Mouse (Mus musculus): ENCODE data around the gene Syne3. TPM values are rescaled to one million over a fixed set of nuclear protein-coding genes. Genes with fewer than 3 reads are reported as not detected.

Syne3 gene
- polyA plus RNA-seq, 1 experiment from 2014 or later = 0.38 TPM

DNA sequence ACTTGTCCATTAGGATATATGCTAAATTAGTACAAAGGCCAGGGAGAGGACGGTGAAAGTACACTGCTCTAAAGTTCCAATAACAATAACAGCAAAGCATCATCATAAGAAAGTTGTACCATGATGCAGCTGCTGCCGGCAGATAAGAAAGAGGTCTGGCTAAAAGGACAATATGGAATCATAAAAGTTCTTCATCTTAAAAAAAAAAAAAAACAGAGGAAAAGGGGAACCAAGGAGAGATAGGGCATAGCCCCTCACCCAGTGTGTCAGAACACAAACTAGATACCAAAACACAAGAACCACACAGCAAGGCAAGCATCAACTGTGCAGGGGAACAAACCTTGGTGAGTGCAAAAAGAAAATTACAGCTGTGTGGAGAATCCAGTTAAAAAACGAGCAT is 117.4 kb downstream of the Syne3 start:
- Histone ChIP-seq H3K9ac (ENCODE audit: low read depth, low read length) (no peak overlapping the region), H3K27me3 (replicated peaks; ENCODE audit: control insufficient read depth, insufficient read depth, low read length) (no peaks in the 10 kb centered on the region), H3K9me3 (ENCODE audit: control insufficient read depth, low read length) (no peaks in the 10 kb centered on the region), H3K27ac (ENCODE audit: low read depth, low read length) (no peak overlapping the region), H3K4me1 (ENCODE audit: control insufficient read depth, insufficient read depth, low read depth, low read length) (peaks cover 5% of the 10 kb centered on the region; the same call in 1 of the 2 replicates), H3K36me3 (ENCODE audit: control insufficient read depth, insufficient read depth, low read length) (no peaks in the 10 kb centered on the region), H3K4me2 (ENCODE audit: low read length) (no peak overlapping the region), H3K4me3 (ENCODE audit: low read length) (no peak overlapping the region)
- 90% methylated on average over 3 of the region's 3 CpGs for WGBS
- no peak for ATAC-seq

DNA sequence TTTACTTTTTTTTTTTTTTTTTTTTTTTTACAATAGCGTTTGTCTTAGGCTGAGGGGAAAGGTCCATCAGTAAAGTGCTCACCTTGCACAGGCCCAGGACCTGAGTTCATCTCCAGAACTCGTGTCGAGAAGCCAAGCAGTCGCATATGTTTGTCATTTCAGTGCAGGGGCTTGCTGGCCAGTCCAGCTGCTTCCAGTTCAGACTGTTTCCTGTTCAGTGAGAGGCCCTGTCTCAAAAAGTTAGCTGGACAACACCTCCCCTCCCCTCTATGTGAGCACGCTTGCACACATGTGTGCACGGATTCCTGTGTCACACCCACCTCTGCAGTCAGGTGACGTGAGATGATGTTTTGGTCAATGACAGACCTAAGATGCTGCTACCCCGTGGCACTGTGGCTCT is 119.5 kb downstream of the Syne3 start:
- 85% methylated on average over 8 of the region's 8 CpGs for WGBS

DNA sequence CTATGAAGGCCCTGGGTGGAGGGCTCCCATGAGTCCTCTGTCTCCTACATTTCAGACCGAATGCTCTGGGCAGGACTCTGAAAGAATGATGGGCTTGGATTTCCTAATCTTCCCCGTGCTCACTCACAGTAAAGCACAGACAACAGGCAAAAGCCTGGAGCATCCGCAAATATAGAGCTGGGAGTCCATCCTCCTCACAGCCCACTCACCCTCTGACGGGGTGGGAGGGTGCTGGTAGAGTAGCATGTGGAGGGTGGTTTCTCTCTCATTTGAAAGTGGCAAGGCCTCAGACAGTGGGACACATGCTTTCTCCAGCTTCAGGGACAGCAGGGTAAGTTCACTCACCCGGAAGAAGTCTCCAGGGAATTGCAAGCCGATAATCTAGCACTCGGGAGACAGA is 123.5 kb downstream of the Syne3 start:
- Histone ChIP-seq H3K9me3 (ENCODE audit: control insufficient read depth, low read length) (no peaks in the 10 kb centered on the region), H3K36me3 (ENCODE audit: control insufficient read depth, insufficient read depth, low read length) (no peaks in the 10 kb centered on the region), H3K9ac (ENCODE audit: low read depth, low read length) (no peak overlapping the region), H3K4me1 (ENCODE audit: control insufficient read depth, insufficient read depth, low read depth, low read length) (no peaks in the 10 kb centered on the region), H3K4me3 (ENCODE audit: low read length) (no peak overlapping the region), H3K27me3 (replicated peaks; ENCODE audit: control insufficient read depth, insufficient read depth, low read length) (no peaks in the 10 kb centered on the region), H3K27ac (ENCODE audit: low read depth, low read length) (no peak overlapping the region), H3K4me2 (ENCODE audit: low read length) (no peak overlapping the region)
- ATAC-seq = no peak
- 81% methylated on average over 7 of the region's 7 CpGs for WGBS

More for the DNA sequence above, 119.5 kb downstream of the Syne3 start:
- H3K4me2 ChIP-seq (ENCODE audit: low read length) = no peak overlapping the region
- H3K9ac ChIP-seq (ENCODE audit: low read depth, low read length) = no peak overlapping the region
- no peak for ATAC-seq
- H3K9me3 ChIP-seq (ENCODE audit: control insufficient read depth, low read length) = no peaks in the 10 kb centered on the region
- no peaks in the 10 kb centered on the region for H3K27me3 ChIP-seq (replicated peaks; ENCODE audit: control insufficient read depth, insufficient read depth, low read length)
- H3K27ac ChIP-seq (ENCODE audit: low read depth, low read length) = no peak overlapping the region
- H3K4me3 ChIP-seq (ENCODE audit: low read length) = no peak overlapping the region
- no peaks in the 10 kb centered on the region for H3K4me1 ChIP-seq (ENCODE audit: control insufficient read depth, insufficient read depth, low read depth, low read length)
- no peaks in the 10 kb centered on the region for H3K36me3 ChIP-seq (ENCODE audit: control insufficient read depth, insufficient read depth, low read length)

DNA sequence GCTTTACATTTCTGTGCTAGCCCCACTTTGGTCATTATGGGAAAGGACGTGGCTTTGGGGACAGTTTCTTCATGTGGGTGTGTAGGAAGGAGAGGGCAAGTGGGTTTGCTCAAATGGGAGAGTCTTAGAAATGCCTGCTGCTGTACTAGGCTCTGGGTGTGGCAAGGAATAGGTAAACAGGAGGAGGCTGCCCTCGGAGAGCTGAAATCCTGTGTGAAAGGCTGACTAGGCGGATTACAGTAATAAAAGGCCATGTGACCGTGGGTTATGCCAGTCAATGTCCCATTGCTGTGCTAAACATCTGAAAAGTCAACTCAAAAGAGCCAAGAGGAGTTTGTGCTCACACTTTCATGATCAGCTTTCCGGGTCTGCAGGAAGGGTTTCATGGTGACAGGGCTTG is 127.1 kb downstream of the Syne3 start:
- WGBS = 71% methylated on average over 5 of the region's 5 CpGs
- Histone ChIP-seq H3K27ac (ENCODE audit: low read depth, low read length) (no peak overlapping the region), H3K9me3 (ENCODE audit: control insufficient read depth, low read length) (no peaks in the 10 kb centered on the region), H3K4me3 (ENCODE audit: low read length) (no peak overlapping the region), H3K36me3 (ENCODE audit: control insufficient read depth, insufficient read depth, low read length) (no peaks in the 10 kb centered on the region), H3K27me3 (replicated peaks; ENCODE audit: control insufficient read depth, insufficient read depth, low read length) (no peaks in the 10 kb centered on the region), H3K4me2 (ENCODE audit: low read length) (no peak overlapping the region), H3K9ac (ENCODE audit: low read depth, low read length) (no peak overlapping the region), H3K4me1 (ENCODE audit: control insufficient read depth, insufficient read depth, low read depth, low read length) (no peaks in the 10 kb centered on the region)
- ATAC-seq = no peak

DNA sequence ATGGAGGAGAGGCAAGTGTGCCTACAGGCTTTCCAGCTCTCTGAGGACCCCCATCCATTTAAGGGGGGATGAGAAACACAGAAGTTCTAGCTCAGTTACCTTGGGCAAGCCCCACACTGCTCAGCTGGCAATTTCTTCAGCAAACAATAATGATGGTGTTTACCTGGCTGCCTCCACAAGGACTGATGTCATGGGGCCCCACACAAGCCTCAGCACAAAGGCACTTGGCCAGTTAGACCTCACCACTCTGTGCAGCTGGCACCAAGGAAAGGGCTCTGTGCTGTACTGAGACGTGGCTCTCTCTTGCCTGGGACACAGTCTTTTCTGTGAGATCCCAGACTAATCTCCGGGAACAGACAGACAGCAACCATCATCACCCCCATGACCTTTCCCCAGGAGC is 127.5 kb downstream of the Syne3 start:
- no peaks in the 10 kb centered on the region for H3K36me3 ChIP-seq (ENCODE audit: control insufficient read depth, insufficient read depth, low read length)
- no peak overlapping the region for H3K4me2 ChIP-seq (ENCODE audit: low read length)
- H3K27me3 ChIP-seq (replicated peaks; ENCODE audit: control insufficient read depth, insufficient read depth, low read length) = no peaks in the 10 kb centered on the region
- H3K9ac ChIP-seq (ENCODE audit: low read depth, low read length) = no peak overlapping the region
- WGBS = 55% methylated on average over 2 of the region's 2 CpGs
- ATAC-seq = no peak
- H3K4me1 ChIP-seq (ENCODE audit: control insufficient read depth, insufficient read depth, low read depth, low read length) = no peaks in the 10 kb centered on the region
- H3K4me3 ChIP-seq (ENCODE audit: low read length) = no peak overlapping the region
- no peaks in the 10 kb centered on the region for H3K9me3 ChIP-seq (ENCODE audit: control insufficient read depth, low read length)
- H3K27ac ChIP-seq (ENCODE audit: low read depth, low read length) = no peak overlapping the region

DNA sequence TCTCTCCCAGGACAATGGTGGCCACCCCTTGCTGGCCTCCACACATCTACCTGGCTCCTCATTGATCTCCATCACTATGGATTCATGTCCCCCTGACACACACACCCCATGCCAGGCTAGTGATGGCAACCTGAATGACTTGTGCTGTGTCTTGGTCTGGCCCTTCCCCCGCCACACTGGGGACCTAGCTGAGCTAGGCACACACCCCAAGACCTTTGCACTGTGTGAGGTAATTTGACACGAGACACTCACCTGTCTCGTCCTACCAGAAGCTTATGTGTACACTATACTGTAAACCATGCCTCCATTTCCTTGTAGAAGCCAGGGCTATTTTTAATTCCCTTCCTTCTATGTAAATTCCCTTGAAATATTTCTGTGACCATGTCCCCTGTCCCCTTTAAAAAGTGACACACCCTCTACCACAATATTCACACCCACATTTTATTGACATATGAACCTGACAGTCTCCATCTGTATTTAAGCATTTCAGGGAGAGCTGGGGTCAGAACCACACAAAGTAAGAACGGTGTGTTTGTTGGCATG is 128.0 kb downstream of the Syne3 start:
- Histone ChIP-seq H3K27ac (ENCODE audit: low read depth, low read length) (no peak overlapping the region), H3K9me3 (ENCODE audit: control insufficient read depth, low read length) (no peaks in the 10 kb centered on the region), H3K36me3 (ENCODE audit: control insufficient read depth, insufficient read depth, low read length) (no peaks in the 10 kb centered on the region), H3K4me2 (ENCODE audit: low read length) (no peak overlapping the region), H3K27me3 (replicated peaks; ENCODE audit: control insufficient read depth, insufficient read depth, low read length) (no peaks in the 10 kb centered on the region), H3K4me3 (ENCODE audit: low read length) (no peak overlapping the region), H3K4me1 (ENCODE audit: control insufficient read depth, insufficient read depth, low read depth, low read length) (no peaks in the 10 kb centered on the region), H3K9ac (ENCODE audit: low read depth, low read length) (no peak overlapping the region)
- 90% methylated on average over 4 of the region's 4 CpGs for WGBS
- no peak for ATAC-seq

DNA sequence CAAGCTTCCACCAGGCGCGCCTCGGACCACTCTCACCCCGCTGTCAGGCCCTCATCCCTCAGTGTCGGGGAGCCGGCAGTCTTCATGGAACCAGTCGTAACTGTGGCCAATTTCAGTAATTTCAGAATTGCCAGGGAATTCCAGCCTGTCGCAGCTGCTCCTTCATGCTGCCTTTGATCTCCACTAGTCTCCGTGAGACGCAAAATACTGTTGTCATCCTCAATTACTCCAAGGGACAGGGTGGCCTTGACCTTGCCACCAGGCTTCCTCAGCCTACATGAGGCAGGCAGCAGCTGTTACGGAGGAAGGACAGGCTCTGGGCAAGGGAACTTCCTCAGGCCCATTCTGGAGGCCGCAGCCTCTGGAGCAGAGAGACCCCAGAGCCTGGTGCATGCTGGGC is 129.2 kb downstream of the Syne3 start:
- Histone ChIP-seq H3K9ac (ENCODE audit: low read depth, low read length) (no peak overlapping the region), H3K4me3 (ENCODE audit: low read length) (no peak overlapping the region), H3K27ac (ENCODE audit: low read depth, low read length) (no peak overlapping the region), H3K4me2 (ENCODE audit: low read length) (no peak overlapping the region), H3K9me3 (ENCODE audit: control insufficient read depth, low read length) (no peaks in the 10 kb centered on the region), H3K27me3 (replicated peaks; ENCODE audit: control insufficient read depth, insufficient read depth, low read length) (no peaks in the 10 kb centered on the region), H3K4me1 (ENCODE audit: control insufficient read depth, insufficient read depth, low read depth, low read length) (no peaks in the 10 kb centered on the region), H3K36me3 (ENCODE audit: control insufficient read depth, insufficient read depth, low read length) (no peaks in the 10 kb centered on the region)
- 68% methylated on average over 12 of the region's 12 CpGs for WGBS
- no peak for ATAC-seq

Small RNAs within 50 kb of the gene (microRNA-seq; reads per million reads assigned to microRNA genes)
- 2.9 reads per million, percentile 7 among the genes with 10 or more reads in this experiment for gene Mir3069

Other genes with a start within 250 kb of the Syne3 start
- 1.2 TPM in 2 replicates for gene Clmn, start 144.7 kb downstream of the Syne3 start, polyA plus RNA-seq (2015; fragmentation: Nextera tagmentation; extraction: Ambion mirVana)
- gene Glrx5, start 22.9 kb upstream of the Syne3 start, polyA plus RNA-seq (2015; fragmentation: Nextera tagmentation; extraction: Ambion mirVana) = 168 and 179 TPM in 2 replicates
- not detected in 2 replicates for gene Tcl1b2, start 136.2 kb upstream of the Syne3 start, polyA plus RNA-seq (2015; fragmentation: Nextera tagmentation; extraction: Ambion mirVana)
- not detected in 2 replicates for gene Tcl1b1, start 149.9 kb upstream of the Syne3 start, polyA plus RNA-seq (2015; fragmentation: Nextera tagmentation; extraction: Ambion mirVana)
- not detected in 2 replicates for gene Tcl1b5, start 166.5 kb upstream of the Syne3 start, polyA plus RNA-seq (2015; fragmentation: Nextera tagmentation; extraction: Ambion mirVana)
- not detected in 2 replicates for gene Tcl1b3, start 181.2 kb upstream of the Syne3 start, polyA plus RNA-seq (2015; fragmentation: Nextera tagmentation; extraction: Ambion mirVana)
- not detected in 2 replicates for gene Tcl1b4, start 192.1 kb upstream of the Syne3 start, polyA plus RNA-seq (2015; fragmentation: Nextera tagmentation; extraction: Ambion mirVana)
- gene Tcl1, start 213.0 kb upstream of the Syne3 start, polyA plus RNA-seq (2015; fragmentation: Nextera tagmentation; extraction: Ambion mirVana) = not detected in 2 replicates

Measured in hindbrain, embryonic 16.5 days (tissue).